Mouse (Mus musculus): Measurements from ENCODE around the gene Apobec1. TPM values are rescaled to one million over a fixed set of nuclear protein-coding genes. Genes with fewer than 3 reads are reported as not detected.
"Not testable (repeated sequence)": the region's sequence is repeated elsewhere in the genome, so short reads cannot be mapped to it uniquely, and the experiment has no call there.

Gene Apobec1
- polyA plus RNA-seq (2015; fragmentation: Nextera tagmentation; extraction: Ambion mirVana), result 2.3 and 3.2 TPM in 2 replicates

- peak within 1 kb of the TSS; percentile 70 for H3K9ac ChIP-seq (replicated peaks; ENCODE audit: low read length)
- no peaks in the 10 kb centered on the region for H3K9me3 ChIP-seq (ENCODE audit: low read length)
- H3K36me3 ChIP-seq (ENCODE audit: insufficient read depth, low read length), result no peaks in the 10 kb centered on the region
- H3K4me1 ChIP-seq (ENCODE audit: insufficient read depth, low read length), result 0 out of 2 replicates have a peak, but pooled peaks cover 2% of the 10 kb centered on the region
- H3K27me3 ChIP-seq (ENCODE audit: insufficient read depth, low read length), result no peaks in the 10 kb centered on the region
- peak within 1 kb of the TSS; percentile 72 for H3K4me2 ChIP-seq (replicated peaks; ENCODE audit: low read depth, low read length)
- WGBS, result 5% methylated on average over 22 of the region's 22 CpGs
- ATAC-seq (ENCODE audit: low FRiP score, low TSS enrichment), result peak; percentile 86; the same call in 1 of the 2 replicates
- peak within 1 kb of the TSS; percentile 76 for H3K27ac ChIP-seq (ENCODE audit: low read length)
- peak within 1 kb of the TSS; percentile 60 for H3K4me3 ChIP-seq (ENCODE audit: low read length)
Measured at GRCm38 (mm10) chr6:122602242-122602991, at the start of gene Apobec1. TSS of gene Apobec1 (minus strand) at chr6:122602444.

DNA sequence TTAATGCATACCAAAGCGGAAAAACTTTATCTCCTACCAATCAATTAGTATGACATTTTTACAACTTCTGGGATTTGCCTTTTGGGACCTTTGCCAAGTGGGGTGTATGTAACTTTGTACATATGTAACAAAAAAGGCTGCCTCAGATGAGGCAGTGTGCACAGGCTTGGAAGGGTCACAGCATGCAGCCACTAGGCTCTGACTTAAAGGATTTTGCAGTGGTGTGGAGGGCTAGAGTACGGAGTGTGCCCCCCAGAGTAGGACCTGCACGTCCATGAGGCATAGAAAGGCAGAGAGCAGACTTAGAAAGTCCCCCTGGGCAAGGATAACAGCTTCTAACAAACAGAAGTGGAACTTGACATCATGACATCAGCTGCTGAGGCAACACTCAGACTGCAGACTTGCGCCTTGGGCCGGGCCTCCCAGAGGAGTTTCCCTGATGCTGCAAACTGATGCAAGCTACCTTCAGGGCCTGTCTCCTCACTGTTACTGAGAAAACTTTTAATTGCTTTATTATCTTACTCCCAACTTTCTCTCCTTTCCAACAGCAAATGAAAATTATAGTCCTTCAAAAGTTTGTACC lies 48.2 kb upstream of the Apobec1 start:
- 59% methylated on average over 5 of the region's 5 CpGs for WGBS
- no peak overlapping the region for H3K27ac ChIP-seq (ENCODE audit: low read length)
- no peak overlapping the region for H3K4me2 ChIP-seq (replicated peaks; ENCODE audit: low read depth, low read length)
- ATAC-seq (ENCODE audit: low FRiP score, low TSS enrichment), result no peak
- H3K9me3 ChIP-seq (ENCODE audit: low read length), result 0 out of 2 replicates have a peak, but pooled peaks cover 3% of the 10 kb centered on the region
- no peak overlapping the region for H3K9ac ChIP-seq (replicated peaks; ENCODE audit: low read length)
- no peaks in the 10 kb centered on the region for H3K27me3 ChIP-seq (ENCODE audit: insufficient read depth, low read length)
- no peaks in the 10 kb centered on the region for H3K36me3 ChIP-seq (ENCODE audit: insufficient read depth, low read length)
- H3K4me3 ChIP-seq (ENCODE audit: low read length), result no peak overlapping the region
- no peaks in the 10 kb centered on the region for H3K4me1 ChIP-seq (ENCODE audit: insufficient read depth, low read length)

DNA sequence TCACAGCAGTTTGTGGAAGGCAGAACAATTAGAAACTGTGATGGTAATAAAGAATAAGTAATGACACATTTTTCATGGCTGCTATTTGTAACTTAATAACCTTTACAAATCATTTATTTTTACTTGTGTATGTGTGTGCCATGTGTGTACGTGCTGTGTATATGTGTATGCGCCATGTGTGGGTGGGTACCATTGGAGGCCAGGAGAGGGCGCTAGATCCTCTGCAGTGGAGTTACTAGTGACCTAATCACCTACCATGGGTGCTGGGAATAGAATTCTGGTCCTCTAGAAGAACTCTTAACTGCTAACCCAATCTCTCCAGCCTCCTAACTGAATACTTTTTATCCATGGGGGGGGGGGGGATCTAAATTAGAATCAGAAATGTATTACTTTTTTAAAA lies 47.7 kb upstream of the Apobec1 start:
- Histone ChIP-seq H3K9ac (replicated peaks; ENCODE audit: low read length) (no peak overlapping the region), H3K4me2 (replicated peaks; ENCODE audit: low read depth, low read length) (no peak overlapping the region), H3K9me3 (ENCODE audit: low read length) (0 out of 2 replicates have a peak, but pooled peaks cover 3% of the 10 kb centered on the region), H3K4me1 (ENCODE audit: insufficient read depth, low read length) (no peaks in the 10 kb centered on the region), H3K4me3 (ENCODE audit: low read length) (no peak overlapping the region), H3K36me3 (ENCODE audit: insufficient read depth, low read length) (no peaks in the 10 kb centered on the region), H3K27me3 (ENCODE audit: insufficient read depth, low read length) (no peaks in the 10 kb centered on the region), H3K27ac (ENCODE audit: low read length) (no peak overlapping the region)
- no peak for ATAC-seq (ENCODE audit: low FRiP score, low TSS enrichment)
- WGBS, result 81% methylated on average over 3 of the region's 3 CpGs

DNA sequence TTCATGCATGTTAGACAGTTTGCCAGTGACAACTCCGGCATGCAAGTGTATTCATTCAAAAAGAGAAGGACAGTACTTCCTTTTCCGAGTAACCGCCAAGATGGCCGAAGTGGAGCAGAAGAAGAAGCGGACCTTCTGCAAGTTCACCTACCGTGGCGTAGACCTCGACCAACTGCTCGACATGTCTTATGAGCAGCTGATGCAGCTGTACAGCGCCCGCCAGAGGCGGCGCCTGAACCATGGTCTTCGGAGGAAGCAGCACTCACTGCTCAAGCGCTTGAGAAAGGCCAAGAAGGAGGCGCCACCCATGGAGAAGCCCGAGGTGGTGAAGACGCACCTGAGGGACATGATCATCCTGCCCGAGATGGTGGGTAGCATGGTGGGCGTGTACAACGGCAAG lies 42.0 kb upstream of the Apobec1 start:
- not testable (repeated sequence) for H3K36me3 ChIP-seq (ENCODE audit: insufficient read depth, low read length); H3K9ac ChIP-seq (replicated peaks; ENCODE audit: low read length); H3K4me1 ChIP-seq (ENCODE audit: insufficient read depth, low read length); H3K4me3 ChIP-seq (ENCODE audit: low read length); H3K4me2 ChIP-seq (replicated peaks; ENCODE audit: low read depth, low read length); H3K27me3 ChIP-seq (ENCODE audit: insufficient read depth, low read length); H3K27ac ChIP-seq (ENCODE audit: low read length); H3K9me3 ChIP-seq (ENCODE audit: low read length); ATAC-seq (ENCODE audit: low FRiP score, low TSS enrichment)
- WGBS, result 90% methylated on average over 19 of the region's 21 CpGs

DNA sequence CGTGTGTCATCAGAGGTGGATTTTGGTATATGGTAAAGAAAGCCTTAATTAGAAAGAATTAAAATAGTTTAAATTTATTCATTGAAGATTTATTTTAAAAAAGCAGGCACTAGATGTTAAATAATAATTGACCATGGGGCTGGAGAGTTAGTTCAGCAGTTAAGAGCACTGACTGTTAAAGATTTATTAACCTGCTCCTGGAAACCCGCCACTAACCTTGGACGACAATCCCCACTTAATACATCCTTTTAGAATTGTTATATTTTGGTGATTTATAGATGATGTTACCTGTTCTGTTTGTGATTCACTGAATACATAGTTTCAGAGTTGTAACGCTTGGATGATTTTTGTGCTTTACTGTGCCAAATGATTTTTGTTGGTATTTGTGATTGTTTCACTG lies 35.3 kb upstream of the Apobec1 start:
- H3K4me3 ChIP-seq (ENCODE audit: low read length); H3K9ac ChIP-seq (replicated peaks; ENCODE audit: low read length); H3K4me2 ChIP-seq (replicated peaks; ENCODE audit: low read depth, low read length); H3K27ac ChIP-seq (ENCODE audit: low read length); H3K36me3 ChIP-seq (ENCODE audit: insufficient read depth, low read length); H3K9me3 ChIP-seq (ENCODE audit: low read length); H3K4me1 ChIP-seq (ENCODE audit: insufficient read depth, low read length); ATAC-seq (ENCODE audit: low FRiP score, low TSS enrichment); H3K27me3 ChIP-seq (ENCODE audit: insufficient read depth, low read length): not testable (repeated sequence)
- 53% methylated on average over 4 of the region's 4 CpGs for WGBS

DNA sequence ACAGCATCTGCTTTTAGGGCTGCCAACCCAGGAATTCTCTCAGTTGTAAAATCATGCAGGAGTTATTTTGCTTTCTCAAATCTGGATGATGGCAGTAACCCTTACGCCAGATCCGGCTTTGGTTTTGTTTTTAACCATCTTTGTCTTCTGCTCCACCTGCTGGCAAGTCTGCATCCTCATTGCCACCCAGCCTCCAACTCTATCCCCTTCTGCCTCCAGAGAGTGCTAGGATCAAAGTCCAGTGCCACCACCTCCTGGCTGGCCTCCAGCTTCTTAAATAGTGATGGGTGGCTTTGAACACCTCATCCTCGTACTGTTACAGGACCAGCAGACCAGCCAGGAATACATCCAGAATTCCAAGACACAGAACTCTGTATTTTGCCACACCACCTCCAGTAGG lies 34.4 kb upstream of the Apobec1 start:
- Histone ChIP-seq H3K27me3 (ENCODE audit: insufficient read depth, low read length) (no peaks in the 10 kb centered on the region), H3K4me1 (ENCODE audit: insufficient read depth, low read length) (no peaks in the 10 kb centered on the region), H3K9me3 (ENCODE audit: low read length) (0 out of 2 replicates have a peak, but pooled peaks cover 5% of the 10 kb centered on the region), H3K36me3 (ENCODE audit: insufficient read depth, low read length) (no peaks in the 10 kb centered on the region), H3K27ac (ENCODE audit: low read length) (no peak overlapping the region), H3K4me3 (ENCODE audit: low read length) (no peak overlapping the region), H3K9ac (replicated peaks; ENCODE audit: low read length) (no peak overlapping the region), H3K4me2 (replicated peaks; ENCODE audit: low read depth, low read length) (no peak overlapping the region)
- 85% methylated on average over 3 of the region's 3 CpGs for WGBS
- no peak for ATAC-seq (ENCODE audit: low FRiP score, low TSS enrichment)

DNA sequence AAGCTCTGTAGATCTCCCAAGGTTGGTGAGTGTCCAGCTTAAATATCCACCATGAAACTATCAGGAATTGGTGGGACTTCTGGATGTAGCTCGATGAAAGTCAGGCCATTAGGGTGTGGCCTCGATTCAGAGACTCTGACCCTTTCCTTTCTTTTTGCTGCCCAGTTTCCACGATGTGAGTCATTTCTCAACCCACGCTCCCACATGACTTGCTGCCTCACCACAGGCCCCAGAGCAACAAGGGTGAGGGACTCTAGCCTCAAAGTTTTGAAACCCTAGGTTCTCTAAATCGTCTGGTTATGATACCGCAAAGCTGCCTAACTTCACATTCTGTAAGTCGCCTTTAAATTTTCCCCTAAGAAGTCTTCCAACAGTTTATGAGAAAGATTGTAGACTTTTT lies 33.1 kb upstream of the Apobec1 start:
- WGBS, result 85% methylated on average over 7 of the region's 7 CpGs
- H3K36me3 ChIP-seq (ENCODE audit: insufficient read depth, low read length), result no peaks in the 10 kb centered on the region
- H3K4me2 ChIP-seq (replicated peaks; ENCODE audit: low read depth, low read length), result no peak overlapping the region
- ATAC-seq (ENCODE audit: low FRiP score, low TSS enrichment), result no peak
- no peak overlapping the region for H3K4me3 ChIP-seq (ENCODE audit: low read length)
- no peaks in the 10 kb centered on the region for H3K27me3 ChIP-seq (ENCODE audit: insufficient read depth, low read length)
- no peak overlapping the region for H3K27ac ChIP-seq (ENCODE audit: low read length)
- H3K9me3 ChIP-seq (ENCODE audit: low read length), result no peaks in the 10 kb centered on the region
- H3K9ac ChIP-seq (replicated peaks; ENCODE audit: low read length), result no peak overlapping the region
- H3K4me1 ChIP-seq (ENCODE audit: insufficient read depth, low read length), result no peaks in the 10 kb centered on the region

DNA sequence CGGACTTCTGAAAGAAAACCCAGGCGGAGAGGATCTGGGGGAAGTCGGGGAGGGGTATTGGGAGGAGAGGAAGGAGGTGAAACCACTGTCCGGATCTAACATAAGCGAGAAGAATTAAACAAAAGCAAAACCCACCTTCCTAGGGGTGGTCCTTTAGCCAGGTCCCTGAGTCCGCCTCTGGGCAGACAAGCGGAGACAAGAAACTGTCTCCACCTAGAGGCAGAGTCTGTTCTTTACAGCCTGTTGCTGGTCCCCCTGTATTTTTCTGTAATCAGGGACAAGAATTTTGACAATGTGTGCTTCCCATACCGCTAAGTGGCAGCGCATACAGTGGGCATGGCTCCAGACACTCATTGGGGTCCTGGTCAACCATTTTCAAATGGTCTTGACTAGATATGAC lies 31.2 kb upstream of the Apobec1 start:
- Histone ChIP-seq H3K27me3 (ENCODE audit: insufficient read depth, low read length) (no peaks in the 10 kb centered on the region), H3K4me2 (replicated peaks; ENCODE audit: low read depth, low read length) (no peak overlapping the region), H3K27ac (ENCODE audit: low read length) (no peak overlapping the region), H3K4me1 (ENCODE audit: insufficient read depth, low read length) (no peaks in the 10 kb centered on the region), H3K9me3 (ENCODE audit: low read length) (no peaks in the 10 kb centered on the region), H3K4me3 (ENCODE audit: low read length) (no peak overlapping the region), H3K36me3 (ENCODE audit: insufficient read depth, low read length) (no peaks in the 10 kb centered on the region), H3K9ac (replicated peaks; ENCODE audit: low read length) (no peak overlapping the region)
- ATAC-seq (ENCODE audit: low FRiP score, low TSS enrichment), result no peak
- WGBS, result 50% methylated on average over 9 of the region's 9 CpGs

DNA sequence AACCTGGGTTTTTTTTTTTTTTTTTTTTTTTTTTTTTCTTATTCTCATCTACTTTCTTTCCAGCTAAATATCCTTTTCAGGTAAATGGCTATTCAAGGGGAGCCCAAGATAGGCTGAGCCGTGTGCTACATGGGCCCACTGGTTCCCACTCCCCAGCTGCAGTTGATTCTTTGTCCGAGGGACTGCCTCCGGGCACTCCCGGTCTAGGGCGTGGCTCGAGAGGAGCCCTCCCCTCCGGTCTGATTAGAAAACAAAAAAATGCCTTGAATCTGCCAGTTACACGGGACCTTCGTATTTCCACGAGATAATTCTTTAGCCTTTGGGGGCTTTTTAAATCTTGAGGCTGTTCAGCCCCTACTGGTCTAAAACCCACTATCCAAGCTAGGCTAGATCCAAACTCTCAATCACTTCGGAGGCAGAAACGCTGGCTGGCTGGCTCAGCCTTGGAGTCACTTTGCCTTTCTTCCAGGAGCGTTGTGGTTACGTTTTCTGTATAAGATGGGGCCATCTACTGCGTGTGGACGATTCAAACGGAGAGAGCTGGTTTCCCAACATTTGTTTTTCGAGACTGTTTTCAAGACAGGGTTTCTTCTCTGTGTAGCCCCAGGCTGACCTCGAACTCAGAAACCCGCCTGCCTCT lies 25.3 kb upstream of the Apobec1 start:
- no peaks in the 10 kb centered on the region for H3K36me3 ChIP-seq (ENCODE audit: insufficient read depth, low read length)
- peak overlapping the region; percentile 45 for H3K4me2 ChIP-seq (replicated peaks; ENCODE audit: low read depth, low read length)
- no peak overlapping the region for H3K9ac ChIP-seq (replicated peaks; ENCODE audit: low read length)
- no peak for ATAC-seq (ENCODE audit: low FRiP score, low TSS enrichment)
- no peak overlapping the region for H3K27ac ChIP-seq (ENCODE audit: low read length)
- H3K9me3 ChIP-seq (ENCODE audit: low read length), result 0 out of 2 replicates have a peak, but pooled peaks cover 2% of the 10 kb centered on the region
- 33% methylated on average over 20 of the region's 20 CpGs for WGBS
- no peaks in the 10 kb centered on the region for H3K27me3 ChIP-seq (ENCODE audit: insufficient read depth, low read length)
- no peaks in the 10 kb centered on the region for H3K4me1 ChIP-seq (ENCODE audit: insufficient read depth, low read length)
- peak overlapping the region; percentile 20 for H3K4me3 ChIP-seq (ENCODE audit: low read length)

GRCm38 (mm10) chr6:122626110-122626509 lies 23.9 kb upstream of the Apobec1 start, which contains the start of gene Dppa3:
TSS of gene Dppa3 (plus strand) at chr6:122626410.
- no peaks in the 10 kb centered on the region for H3K36me3 ChIP-seq (ENCODE audit: insufficient read depth, low read length)
- 82% methylated on average over 8 of the region's 8 CpGs for WGBS
- peak within 1 kb of the TSS; percentile 45 for H3K4me2 ChIP-seq (replicated peaks; ENCODE audit: low read depth, low read length)
- H3K4me3 ChIP-seq (ENCODE audit: low read length), result no peak within 1 kb of the TSS
- no peak within 1 kb of the TSS for H3K27ac ChIP-seq (ENCODE audit: low read length)
- no peaks in the 10 kb centered on the region for H3K27me3 ChIP-seq (ENCODE audit: insufficient read depth, low read length)
- H3K4me1 ChIP-seq (ENCODE audit: insufficient read depth, low read length), result no peaks in the 10 kb centered on the region
- 0 out of 2 replicates have a peak, but pooled peaks cover 2% of the 10 kb centered on the region for H3K9me3 ChIP-seq (ENCODE audit: low read length)
- H3K9ac ChIP-seq (replicated peaks; ENCODE audit: low read length), result no peak within 1 kb of the TSS
- no peak for ATAC-seq (ENCODE audit: low FRiP score, low TSS enrichment)
